Mouse (Mus musculus) hindbrain, embryonic 13.5 days (tissue): Measurements from ENCODE around the gene Tlr9. TPM values are rescaled to one million over a fixed set of nuclear protein-coding genes. Genes with fewer than 3 reads are reported as not detected.

Experiments used
- ATAC-seq: fragments of 200-750 bp; cut with Nextera tagmentation; 2 replicates; pipeline ENCODE4 v1.8.0; 2017; ENCODE audit warnings: moderate TSS enrichment; ENCODE audit not compliant: low FRiP score
- H3K27ac ChIP-seq: fragments of 300-500 bp; sonication (generic); 2 replicates; pipeline ENCODE4 v1.5.1; 2015; ENCODE audit warnings: inconsistent platforms, mild to moderate bottlenecking, moderate library complexity
- H3K27me3 ChIP-seq: fragments of 300-500 bp; sonication (generic); 2 replicates; pipeline ENCODE4 v1.6.1; 2015; ENCODE audit warnings: mild to moderate bottlenecking, inconsistent platforms
- H3K36me3 ChIP-seq: fragments of 300-500 bp; sonication (generic); 2 replicates; pipeline ENCODE4 v1.6.1; 2015; ENCODE audit warnings: mild to moderate bottlenecking, inconsistent platforms
- H3K4me1 ChIP-seq: fragments of 300-500 bp; sonication (generic); replicated peaks from 2 replicates; pipeline ENCODE4 v1.6.1; 2015; ENCODE audit warnings: inconsistent platforms
- H3K4me2 ChIP-seq: fragments of 300-500 bp; sonication (generic); 2 replicates; pipeline ENCODE4 v1.6.1; 2015; ENCODE audit warnings: inconsistent platforms, mild to moderate bottlenecking, moderate library complexity
- H3K4me3 ChIP-seq: fragments of 300-500 bp; sonication (generic); 2 replicates; pipeline ENCODE4 v1.5.1; 2015; ENCODE audit warnings: mild to moderate bottlenecking, inconsistent platforms
- H3K9ac ChIP-seq: fragments of 300-500 bp; sonication (generic); 2 replicates; pipeline ENCODE4 v1.6.1; 2015; ENCODE audit warnings: mild to moderate bottlenecking, inconsistent platforms
- H3K9me3 ChIP-seq: fragments of 300-500 bp; sonication (generic); 2 replicates; pipeline ENCODE4 v1.6.1; 2016; ENCODE audit warnings: inconsistent platforms
- WGBS: fragments of 180-500 bp; shearing (Covaris S2); methylation state at CpG from one replicate; pipeline ENCODE4 v1.1.7; 2015; 5-methylcytosine and 5-hydroxymethylcytosine counted together
- polyA plus RNA-seq: library from polyadenylated mRNA; unstranded; fragments of >200 nt; fragmentation: Nextera tagmentation; extraction: Ambion mirVana; gene quantifications from 2 replicates; pipeline ENCODE4 v1.2.1, GENCODE M21; 2015

Tlr9 gene
- polyA plus RNA-seq, 1 experiment from 2014 or later = 0.04 TPM

DNA sequence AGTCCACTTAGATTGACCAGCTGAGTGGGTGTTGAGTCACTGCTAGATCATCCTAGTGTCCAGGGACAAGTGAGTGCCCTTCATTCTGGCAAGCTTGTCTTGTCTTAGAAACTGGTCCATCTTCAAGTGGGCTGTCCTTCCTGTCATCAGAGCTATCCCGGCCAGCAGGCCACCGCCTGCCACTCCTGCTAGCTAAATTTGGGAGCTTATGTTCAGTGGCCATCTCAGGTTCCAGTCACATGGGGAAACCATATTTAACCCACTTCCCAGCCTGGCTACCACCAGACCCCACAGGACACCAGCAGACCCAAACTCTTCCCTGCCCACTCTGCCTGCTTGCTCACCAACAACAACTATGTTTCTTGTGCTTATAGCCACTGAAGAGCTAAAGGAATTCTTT is 15.9 kb upstream of the Tlr9 start:
- H3K36me3 ChIP-seq = peaks cover 20% of the 10 kb centered on the region
- no peaks in the 10 kb centered on the region for H3K9me3 ChIP-seq
- 0 out of 2 replicates have a peak overlapping the region, but pooled peaks have one; percentile 9 for H3K9ac ChIP-seq
- H3K27me3 ChIP-seq = no peaks in the 10 kb centered on the region
- no peak overlapping the region for H3K27ac ChIP-seq
- no peak overlapping the region for H3K4me2 ChIP-seq
- H3K4me3 ChIP-seq = no peak overlapping the region
- WGBS = 94% methylated on average over 2 of the region's 2 CpGs
- no peak for ATAC-seq
- H3K4me1 ChIP-seq = peaks cover 52% of the 10 kb centered on the region

DNA sequence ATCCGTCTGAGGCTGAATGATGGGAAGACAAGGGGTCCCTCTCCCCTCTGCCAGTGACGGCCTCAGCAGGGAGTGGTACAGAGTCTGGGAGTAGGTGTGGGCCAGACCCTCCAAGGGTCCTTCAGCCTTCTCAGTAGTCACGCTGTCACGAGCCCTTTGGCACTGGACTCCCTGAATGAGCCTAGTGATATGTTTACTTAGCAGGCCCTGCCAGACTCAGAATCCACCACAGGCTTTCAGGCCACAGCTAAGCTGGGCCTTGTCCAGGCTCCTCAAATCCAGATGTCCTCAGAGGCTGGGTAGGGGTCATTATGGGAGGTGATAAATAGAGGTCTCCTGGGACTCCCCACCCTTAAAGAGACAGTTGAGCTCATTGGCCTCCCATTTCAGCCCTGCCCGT is 14.2 kb upstream of the Tlr9 start:
- no peak overlapping the region for H3K27ac ChIP-seq
- no peak for ATAC-seq
- no peak overlapping the region for H3K4me2 ChIP-seq
- WGBS = 87% methylated on average over 5 of the region's 5 CpGs
- no peaks in the 10 kb centered on the region for H3K27me3 ChIP-seq
- H3K36me3 ChIP-seq = peaks cover 30% of the 10 kb centered on the region
- peaks cover 55% of the 10 kb centered on the region for H3K4me1 ChIP-seq
- no peak overlapping the region; the same call in 1 of the 2 replicates for H3K9ac ChIP-seq
- no peak overlapping the region for H3K4me3 ChIP-seq
- no peaks in the 10 kb centered on the region for H3K9me3 ChIP-seq

DNA sequence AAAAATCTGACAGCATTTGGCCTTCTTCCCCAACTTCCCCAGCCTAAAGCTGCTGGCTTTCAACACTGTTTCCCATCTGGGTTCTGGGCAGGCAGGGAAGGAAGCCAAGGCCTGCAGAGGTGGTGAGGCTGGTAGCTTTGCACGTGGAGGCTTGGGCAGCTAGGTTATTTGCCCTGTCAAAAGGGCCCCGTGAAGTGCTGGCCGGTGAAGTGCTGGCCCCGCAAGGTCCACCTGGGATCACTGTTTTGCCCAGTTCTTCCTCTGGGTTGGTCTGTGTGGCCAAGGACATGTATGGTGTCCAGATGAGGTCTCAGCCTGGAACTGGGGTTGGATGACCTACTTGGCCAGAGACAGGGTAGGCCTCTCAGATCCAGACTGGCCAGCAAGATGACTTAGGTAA is 12.4 kb upstream of the Tlr9 start:
- Histone ChIP-seq H3K27me3 (no peaks in the 10 kb centered on the region), H3K4me2 (no peak overlapping the region), H3K36me3 (peaks cover 48% of the 10 kb centered on the region), H3K27ac (no peak overlapping the region), H3K4me3 (no peak overlapping the region), H3K9ac (no peak overlapping the region), H3K9me3 (no peaks in the 10 kb centered on the region), H3K4me1 (peaks cover 37% of the 10 kb centered on the region)
- WGBS = 91% methylated on average over 4 of the region's 4 CpGs
- no peak for ATAC-seq

DNA sequence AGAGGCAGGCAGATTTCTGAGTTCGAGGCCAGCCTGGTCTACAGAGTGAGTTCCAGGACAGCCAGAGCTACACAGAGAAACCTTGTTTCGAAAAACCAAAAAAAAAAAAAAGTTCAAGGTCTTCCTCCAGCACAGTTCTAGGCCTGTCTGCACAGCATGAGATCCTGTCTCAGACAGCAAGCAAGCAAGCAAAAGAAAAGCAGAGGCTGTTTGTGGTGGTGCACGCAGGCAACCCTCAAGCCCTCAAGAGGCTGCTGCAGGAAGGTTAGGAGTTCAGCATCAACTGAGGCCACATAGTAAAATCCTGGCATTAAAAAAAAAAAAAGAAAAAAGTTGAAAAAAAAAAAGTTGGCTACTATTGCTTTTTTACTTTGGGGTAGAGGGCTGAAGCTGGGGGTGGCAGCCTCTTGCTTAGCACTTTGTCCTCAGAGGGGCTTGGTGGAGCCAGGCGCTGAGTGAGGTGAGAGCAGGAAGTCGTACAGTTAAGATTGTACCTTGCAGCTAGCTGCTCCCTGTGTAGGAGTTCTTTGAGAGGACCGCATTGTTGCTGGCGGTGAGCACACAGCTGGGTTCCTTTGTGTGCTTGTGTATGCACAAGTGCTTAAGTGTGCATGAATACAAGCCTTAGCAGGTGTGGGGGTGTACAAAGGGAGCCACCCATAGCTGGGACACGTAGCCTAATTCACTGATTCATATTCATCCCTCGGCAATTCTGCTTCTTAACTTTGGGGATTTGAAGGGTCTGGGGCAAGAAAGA is 11.4 kb upstream of the Tlr9 start:
- peak overlapping the region; percentile 69; the same call in 1 of the 2 replicates for H3K27ac ChIP-seq
- H3K9ac ChIP-seq = peak overlapping the region; percentile 68
- peak overlapping the region; percentile 31; the same call in 1 of the 2 replicates for H3K4me3 ChIP-seq
- H3K36me3 ChIP-seq = peaks cover 54% of the 10 kb centered on the region
- H3K4me1 ChIP-seq = peaks cover 27% of the 10 kb centered on the region
- WGBS = 37% methylated on average over 9 of the region's 9 CpGs
- peak overlapping the region; percentile 56 for H3K4me2 ChIP-seq
- H3K9me3 ChIP-seq = no peaks in the 10 kb centered on the region
- no peaks in the 10 kb centered on the region for H3K27me3 ChIP-seq
- 0 out of 2 replicates have a peak, but pooled peaks have one; percentile 6 for ATAC-seq

DNA sequence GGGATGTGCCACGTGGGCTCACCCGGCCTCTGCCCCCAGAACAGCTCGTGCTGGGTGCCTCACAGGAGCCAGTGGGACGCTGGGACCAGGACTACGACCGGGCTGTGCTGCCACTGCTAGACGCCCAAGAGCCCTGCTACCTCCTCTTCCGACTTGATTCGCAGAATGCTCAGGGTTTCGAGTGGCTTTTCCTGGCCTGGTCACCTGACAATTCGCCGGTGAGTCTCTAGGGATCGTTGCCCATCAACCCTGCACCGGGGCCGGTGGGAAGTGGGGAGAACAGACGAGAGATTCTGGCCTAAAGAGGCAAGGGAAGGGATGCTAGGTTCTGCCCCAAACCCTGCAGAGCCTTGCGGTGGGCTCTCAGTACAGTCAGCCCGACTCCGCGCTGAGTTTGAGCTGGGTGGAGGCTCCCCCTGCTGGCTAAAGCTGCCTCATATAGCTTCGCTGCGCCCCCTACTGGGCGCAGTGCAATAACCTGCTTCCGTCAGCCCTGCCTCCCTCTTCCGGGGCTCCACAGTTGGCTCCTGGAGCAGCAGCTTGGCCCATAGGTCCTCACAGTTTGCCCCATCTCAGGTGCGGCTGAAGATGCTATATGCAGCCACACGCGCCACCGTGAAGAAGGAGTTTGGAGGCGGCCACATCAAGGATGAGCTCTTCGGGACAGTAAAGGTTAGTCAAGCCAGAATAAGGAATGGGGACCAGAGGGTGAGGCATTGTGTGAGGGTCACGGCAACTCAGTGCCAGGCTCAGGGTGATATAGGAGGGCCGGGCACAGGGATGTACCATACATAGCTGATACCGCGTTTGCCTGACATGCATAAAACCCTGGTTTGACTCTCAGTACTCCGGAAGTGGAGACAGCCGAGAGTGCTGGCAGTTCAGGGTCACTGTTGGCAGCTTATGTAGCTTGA is 10.5 kb upstream of the Tlr9 start:
- Histone ChIP-seq H3K4me3 (peak overlapping the region; percentile 31), H3K27ac (peak overlapping the region; percentile 69), H3K36me3 (peaks cover 56% of the 10 kb centered on the region), H3K9me3 (no peaks in the 10 kb centered on the region), H3K4me1 (peaks cover 18% of the 10 kb centered on the region), H3K9ac (peak overlapping the region; percentile 68), H3K4me2 (peak overlapping the region; percentile 56), H3K27me3 (no peaks in the 10 kb centered on the region)
- ATAC-seq = peak; percentile 84
- WGBS = 17% methylated on average over 37 of the region's 37 CpGs

DNA sequence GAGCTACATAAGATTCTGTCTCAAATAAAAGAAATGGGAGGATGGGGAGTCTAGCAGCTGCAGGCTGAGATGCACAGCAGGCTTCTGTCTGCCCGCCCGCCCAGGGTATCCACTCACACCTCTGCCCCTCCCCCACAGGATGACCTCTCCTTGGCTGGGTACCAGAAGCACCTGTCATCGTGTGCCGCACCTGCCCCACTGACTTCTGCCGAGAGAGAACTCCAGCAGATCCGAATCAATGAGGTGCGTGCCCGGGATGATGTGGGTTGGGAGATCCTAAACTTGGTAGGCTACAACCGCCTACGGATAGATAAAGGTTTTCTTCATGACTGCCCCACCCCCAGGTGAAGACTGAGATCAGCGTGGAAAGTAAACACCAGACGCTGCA is 9.8 kb upstream of the Tlr9 start:
- Histone ChIP-seq H3K27me3 (no peaks in the 10 kb centered on the region), H3K9ac (no peak overlapping the region), H3K4me3 (no peak overlapping the region), H3K9me3 (no peaks in the 10 kb centered on the region), H3K36me3 (peaks cover 54% of the 10 kb centered on the region), H3K27ac (no peak overlapping the region), H3K4me1 (peaks cover 14% of the 10 kb centered on the region), H3K4me2 (no peak overlapping the region)
- peak; percentile 19; the same call in 1 of the 2 replicates for ATAC-seq
- WGBS = 90% methylated on average over 12 of the region's 12 CpGs

DNA sequence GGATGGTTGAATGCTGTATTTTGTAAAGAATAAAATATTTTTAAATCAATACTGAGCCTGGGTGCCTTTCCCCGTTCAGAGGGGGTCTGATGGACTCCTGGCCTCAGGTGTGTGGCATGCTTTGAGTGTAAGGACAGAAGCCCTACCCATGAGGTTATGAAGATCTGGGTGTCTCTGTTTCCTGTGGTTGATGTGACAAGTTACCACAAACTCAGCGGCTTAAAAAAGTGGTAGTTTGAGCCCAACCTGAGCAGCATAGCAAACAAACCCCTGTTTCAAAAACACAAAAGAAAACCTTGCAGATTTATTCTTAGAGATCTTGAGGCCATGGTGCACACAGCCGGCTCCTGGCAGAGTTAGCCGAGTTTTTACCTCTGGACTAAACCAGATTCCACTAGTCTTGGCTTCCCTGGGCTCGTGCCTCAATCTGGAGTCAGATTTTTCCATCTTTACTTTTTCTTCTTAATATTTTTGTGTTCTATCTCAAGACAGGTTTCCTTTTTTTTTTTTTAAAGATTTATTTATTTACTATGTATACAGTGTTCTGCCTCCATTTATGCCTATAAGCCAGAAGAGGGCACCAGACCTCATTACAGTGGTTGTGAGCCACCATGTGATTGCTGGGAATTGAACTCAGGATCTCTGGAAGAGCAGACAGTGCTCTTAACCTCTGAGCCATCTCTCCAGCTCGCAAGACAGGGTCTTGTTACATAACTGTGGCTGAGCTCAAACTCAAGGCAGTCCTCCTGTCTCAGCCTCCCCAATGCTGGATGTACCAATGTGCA is 6.9 kb upstream of the Tlr9 start:
- H3K27me3 ChIP-seq = no peaks in the 10 kb centered on the region
- H3K9me3 ChIP-seq = no peaks in the 10 kb centered on the region
- no peak overlapping the region for H3K4me3 ChIP-seq
- no peak overlapping the region for H3K4me2 ChIP-seq
- peaks cover 39% of the 10 kb centered on the region for H3K36me3 ChIP-seq
- H3K4me1 ChIP-seq = peaks cover 14% of the 10 kb centered on the region
- H3K27ac ChIP-seq = no peak overlapping the region
- WGBS = 85% methylated on average over 6 of the region's 6 CpGs
- H3K9ac ChIP-seq = no peak overlapping the region
- ATAC-seq = no peak

DNA sequence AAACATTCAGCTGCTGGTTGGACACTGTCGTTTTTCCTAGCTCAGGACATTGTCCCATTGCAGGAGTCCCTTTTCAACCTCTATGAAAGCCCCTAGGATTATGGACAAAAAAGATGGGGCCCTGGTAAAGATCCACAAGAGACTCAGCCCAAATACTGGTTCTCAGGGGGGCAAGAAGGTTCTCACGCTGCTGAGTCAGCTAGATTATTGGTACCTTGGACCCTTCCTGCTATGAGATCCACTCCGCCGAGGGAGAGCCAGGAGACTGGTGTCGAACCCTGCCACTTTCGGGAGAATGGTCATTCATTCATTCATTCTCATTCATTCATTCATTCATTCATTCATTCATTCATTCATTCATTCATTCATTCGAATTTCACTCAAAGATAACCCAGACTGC is 5.4 kb upstream of the Tlr9 start:
- no peak for ATAC-seq

DNA sequence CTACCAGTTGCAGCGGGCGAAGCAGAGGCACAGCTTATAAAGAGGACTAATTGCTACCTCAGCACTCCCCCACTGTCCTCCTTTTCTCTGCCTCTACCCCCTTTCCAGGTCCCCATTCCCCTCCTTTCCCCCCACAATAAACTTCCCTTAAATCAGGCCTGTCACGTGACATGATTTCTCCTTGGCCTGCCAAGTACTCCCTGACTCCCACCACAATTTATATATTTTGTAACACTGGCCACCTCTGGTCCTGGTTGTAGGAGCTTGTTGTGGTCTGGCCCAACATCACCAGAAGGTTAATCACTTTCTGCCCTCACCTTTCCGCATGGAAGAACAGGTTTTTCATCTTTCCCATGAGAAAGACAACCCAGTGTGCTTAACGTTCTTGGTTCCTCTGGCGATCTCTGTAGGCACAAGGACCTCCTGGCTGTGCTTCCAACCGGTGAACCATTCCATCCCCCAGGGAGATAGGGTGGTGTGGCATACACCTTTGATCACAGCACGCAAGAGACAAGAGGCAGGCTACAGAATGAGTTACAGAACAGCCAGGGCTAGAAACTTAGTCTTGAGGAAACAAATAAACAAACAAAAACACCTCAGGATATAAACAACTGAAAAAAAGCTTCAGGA is 1.4 kb upstream of the Tlr9 start:
- Histone ChIP-seq H3K4me3 (no peak overlapping the region), H3K9ac (no peak overlapping the region), H3K4me2 (no peak overlapping the region), H3K36me3 (0 out of 2 replicates have a peak, but pooled peaks cover 5% of the 10 kb centered on the region), H3K9me3 (no peaks in the 10 kb centered on the region), H3K27ac (no peak overlapping the region), H3K27me3 (peaks cover 16% of the 10 kb centered on the region), H3K4me1 (peaks cover 5% of the 10 kb centered on the region; the same call in 1 of the 2 replicates)
- WGBS = 71% methylated on average over 8 of the region's 8 CpGs
- ATAC-seq = no peak

More for the DNA sequence above, 5.4 kb upstream of the Tlr9 start:
- Histone ChIP-seq H3K4me1 (0 out of 2 replicates have a peak, but pooled peaks cover 4% of the 10 kb centered on the region), H3K27me3 (no peaks in the 10 kb centered on the region), H3K27ac (no peak overlapping the region), H3K4me3 (no peak overlapping the region), H3K9me3 (no peaks in the 10 kb centered on the region), H3K36me3 (peaks cover 39% of the 10 kb centered on the region), H3K9ac (no peak overlapping the region), H3K4me2 (no peak overlapping the region)
- 84% methylated on average over 7 of the region's 7 CpGs for WGBS

DNA sequence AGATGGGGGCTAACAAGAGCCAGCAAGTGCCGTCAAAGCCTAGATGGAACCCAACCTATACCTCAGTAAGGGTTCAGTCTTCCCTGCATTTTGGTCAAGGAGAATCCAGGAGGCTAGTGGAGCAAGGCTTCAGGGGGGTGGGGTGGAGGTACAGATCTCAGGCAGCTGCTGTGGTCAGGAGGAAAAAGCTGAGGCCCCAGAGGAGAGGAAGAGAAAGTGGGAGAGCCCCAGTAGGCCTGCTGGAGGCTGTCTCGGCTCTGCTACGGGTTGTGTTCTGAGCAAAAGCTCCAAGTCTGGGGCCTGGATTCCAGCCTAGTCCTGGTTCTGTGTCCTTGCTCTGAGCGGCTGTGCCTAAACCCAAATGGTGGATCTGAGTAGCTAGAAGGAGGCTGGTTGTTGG is 596 bp downstream of the Tlr9 start:
- Histone ChIP-seq H3K27me3 (peaks cover 16% of the 10 kb centered on the region), H3K4me3 (no peak overlapping the region), H3K4me2 (no peak overlapping the region), H3K27ac (no peak overlapping the region), H3K9ac (no peak overlapping the region; the same call in 1 of the 2 replicates), H3K4me1 (peaks cover 11% of the 10 kb centered on the region; the same call in 1 of the 2 replicates), H3K36me3 (no peaks in the 10 kb centered on the region), H3K9me3 (no peaks in the 10 kb centered on the region)
- no peak for ATAC-seq
- 96% methylated on average over 4 of the region's 4 CpGs for WGBS

DNA sequence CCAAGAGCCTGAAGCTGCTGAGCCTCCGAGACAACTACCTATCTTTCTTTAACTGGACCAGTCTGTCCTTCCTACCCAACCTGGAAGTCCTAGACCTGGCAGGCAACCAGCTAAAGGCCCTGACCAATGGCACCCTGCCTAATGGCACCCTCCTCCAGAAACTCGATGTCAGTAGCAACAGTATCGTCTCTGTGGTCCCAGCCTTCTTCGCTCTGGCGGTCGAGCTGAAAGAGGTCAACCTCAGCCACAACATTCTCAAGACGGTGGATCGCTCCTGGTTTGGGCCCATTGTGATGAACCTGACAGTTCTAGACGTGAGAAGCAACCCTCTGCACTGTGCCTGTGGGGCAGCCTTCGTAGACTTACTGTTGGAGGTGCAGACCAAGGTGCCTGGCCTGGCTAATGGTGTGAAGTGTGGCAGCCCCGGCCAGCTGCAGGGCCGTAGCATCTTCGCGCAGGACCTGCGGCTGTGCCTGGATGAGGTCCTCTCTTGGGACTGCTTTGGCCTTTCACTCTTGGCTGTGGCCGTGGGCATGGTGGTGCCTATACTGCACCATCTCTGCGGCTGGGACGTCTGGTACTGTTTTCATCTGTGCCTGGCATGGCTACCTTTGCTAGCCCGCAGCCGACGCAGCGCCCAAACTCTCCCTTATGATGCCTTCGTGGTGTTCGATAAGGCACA is 3.2 kb downstream of the Tlr9 start:
- peaks cover 16% of the 10 kb centered on the region for H3K27me3 ChIP-seq
- peak overlapping the region; percentile 40 for H3K4me3 ChIP-seq
- ATAC-seq = peak; percentile 40
- 59% methylated on average over 24 of the region's 24 CpGs for WGBS
- no peaks in the 10 kb centered on the region for H3K36me3 ChIP-seq
- H3K4me1 ChIP-seq = peaks cover 11% of the 10 kb centered on the region; the same call in 1 of the 2 replicates
- H3K9me3 ChIP-seq = no peaks in the 10 kb centered on the region
- 0 out of 2 replicates have a peak overlapping the region, but pooled peaks have one; percentile 55 for H3K27ac ChIP-seq
- peak overlapping the region; percentile 65 for H3K4me2 ChIP-seq
- H3K9ac ChIP-seq = peak overlapping the region; percentile 72
